Comparison of ENCODE assay signal across 8 mouse cellular contexts in the genomic region with DNA sequence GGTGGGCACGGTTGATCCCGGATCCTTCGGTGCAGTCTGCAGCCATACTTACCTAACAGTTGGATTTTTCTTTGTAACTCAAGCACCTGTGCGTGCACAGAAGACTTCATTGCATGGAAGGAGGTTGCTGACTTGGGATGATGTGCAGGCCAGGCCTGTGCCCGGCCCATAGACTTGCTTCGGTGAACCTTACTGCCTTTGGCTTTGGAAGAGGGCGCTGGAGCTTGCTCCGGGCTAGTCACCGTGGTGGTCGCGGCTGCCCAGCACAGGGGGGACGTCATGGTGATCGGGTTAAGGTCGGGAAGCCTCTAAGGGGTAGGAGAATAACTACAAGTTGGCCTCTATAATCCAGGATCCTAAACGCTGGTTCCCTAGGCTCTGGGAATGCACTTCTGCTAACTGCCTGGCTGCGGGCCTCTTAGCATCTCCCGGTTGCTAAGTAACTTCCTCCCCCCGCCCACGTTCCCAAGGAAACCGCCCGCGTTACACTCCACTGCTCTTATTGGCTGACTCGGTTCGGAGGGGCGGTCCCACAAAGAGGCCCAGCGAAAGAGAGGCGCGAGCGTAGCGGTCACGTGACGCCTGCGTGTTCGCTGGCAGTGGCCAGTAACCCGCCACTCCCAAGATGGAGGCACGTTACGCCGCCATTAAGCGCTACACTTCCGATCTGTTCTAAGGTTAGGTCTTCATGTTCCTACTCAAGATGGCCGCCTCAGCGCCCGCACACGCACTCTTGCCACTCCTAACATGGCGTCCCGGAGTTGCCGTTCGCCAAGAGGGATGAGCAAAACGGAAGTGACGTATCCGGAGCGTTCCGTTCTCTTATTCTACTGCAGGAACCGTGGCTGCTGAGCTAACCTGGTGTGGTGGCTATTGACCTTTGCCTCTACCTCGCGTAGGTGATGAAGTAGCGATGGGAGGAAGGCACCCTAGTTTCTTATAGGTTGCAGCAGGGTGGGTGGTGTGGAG. TPM values are rescaled to one million over a fixed set of nuclear protein-coding genes. Genes with fewer than 3 reads are reported as not detected.
DNase-seq lines count a peak whose midpoint lies in the region; ATAC-seq lines count a peak whose summit lies in the region.

TSS of gene Ccdc151 (minus strand) at position 441 of the 969 bp plus-strand sequence.
TSS of gene Prkcsh (plus strand) at position 613 of the 969 bp plus-strand sequence.

- no peaks in the 10 kb centered on the region for H3K9me3 ChIP-seq in hindbrain, embryonic 12.5 days (replicated peaks)

- peak within 1 kb of the TSS; percentile 72 for H3K4me2 ChIP-seq in hindbrain, embryonic 12.5 days (replicated peaks)

- no peaks in the 10 kb centered on the region for H3K27me3 ChIP-seq in hindbrain, embryonic 12.5 days

- WGBS in hindbrain, embryonic 12.5 days, result 5% methylated on average over 57 of the region's 57 CpGs

- ATAC-seq in hindbrain, embryonic 12.5 days (ENCODE audit: low FRiP score), result peak; percentile 99

- peak within 1 kb of the TSS; percentile 65 for H3K4me3 ChIP-seq in hindbrain, embryonic 12.5 days

- H3K9ac ChIP-seq in hindbrain, embryonic 12.5 days, result peak within 1 kb of the TSS; percentile 71

- peak within 1 kb of the TSS; percentile 76 for H3K27ac ChIP-seq in hindbrain, embryonic 12.5 days

- peaks cover 34% of the 10 kb centered on the region for H3K36me3 ChIP-seq in hindbrain, embryonic 12.5 days

- peak; percentile 99 for DNase-seq in NIH3T3 (ENCODE audit: low read depth)
- peak; percentile 99 for DNase-seq in cerebellum, postnatal 10 days
- peak; percentile 99 to 100 for DNase-seq in frontal cortex, postnatal 10 days (ENCODE audit: low spot score in 2 of 2)
- DNase-seq in layer of hippocampus, postnatal 14 days (ENCODE audit: low spot score in 2 of 2), result peak; percentile 98 to 100
- peak; percentile 99 for DNase-seq in lung, postnatal 14 days
- peak; percentile 100 for DNase-seq in retina, adult 2 months (ENCODE audit: low read depth, low spot score)
- peak; percentile 97 to 99 for DNase-seq in thymus, postnatal 36 days

- H3K4me1 ChIP-seq in hindbrain, embryonic 12.5 days, result peaks cover 31% of the 10 kb centered on the region

RNA-seq across cellular contexts. Expression of gene Ccdc151, which starts in this region (rescaled TPM):
- polyA plus RNA-seq in hindbrain, embryonic 12.5 days (2016; fragmentation: Nextera tagmentation; extraction: Ambion mirVana), result 4.1 and 4.7 TPM in 2 replicates
- 1 to 10 TPM; 6.1 to 6.8 TPM for total RNA-seq in layer of hippocampus, postnatal 14 days (2021)

RNA-seq across cellular contexts. Expression of gene Prkcsh, which starts in this region (rescaled TPM):
- 106 and 108 TPM in 2 replicates for polyA plus RNA-seq in hindbrain, embryonic 12.5 days (2016; fragmentation: Nextera tagmentation; extraction: Ambion mirVana)
- 100 to 1,000 TPM; 105 to 110 TPM for total RNA-seq in layer of hippocampus, postnatal 14 days (2021)

Comparison
In these comparisons a context has a peak if more than half of its experiments do, and no peak if none do; other contexts are left out.
1. Peak in every context shown above with its lines: DNase-seq, ATAC-seq, H3K4me3 ChIP-seq and H3K27ac ChIP-seq.